Mouse (Mus musculus): Measurements from ENCODE around the gene Dlg2. TPM values are rescaled to one million over a fixed set of nuclear protein-coding genes. Genes with fewer than 3 reads are reported as not detected.

Gene Dlg2
- polyA plus RNA-seq, 1 experiment = 1.7 TPM

- 38% methylated on average over 3 of the region's 3 CpGs for WGBS
- Histone ChIP-seq H3K27me3 (ENCODE audit: control insufficient read depth, insufficient read depth, low read length) (no peaks in the 10 kb centered on the region), H3K27ac (ENCODE audit: insufficient read depth, low read length) (no peak overlapping the region), H3K4me3 (ENCODE audit: extremely low read depth, insufficient read depth, insufficient read length) (no peak overlapping the region), H3K36me3 (ENCODE audit: control insufficient read depth, insufficient read depth, low read length) (no peaks in the 10 kb centered on the region), H3K4me1 (ENCODE audit: control insufficient read depth, insufficient read depth, insufficient read length) (no peaks in the 10 kb centered on the region)
- TF ChIP-seq CTCF (IDR thresholded peaks at IDR 0.05; ENCODE audit: extremely low read depth, insufficient read depth, insufficient read length, insufficient replicate concordance) = no peak
- TF ChIP-seq POLR2A (IDR thresholded peaks at IDR 0.05; ENCODE audit: low read depth, low read length) = no peak
- no peak for DNase-seq (ENCODE audit: low read depth in 1 of 2, low spot score in 2 of 2)
These were observed 1016.8 kb downstream of the Dlg2 start for GRCm38 (mm10) chr7:91493234-91493633.

GRCm38 (mm10) chr7:91495526-91495925 lies 1019.1 kb downstream of the Dlg2 start:
- WGBS = 80% methylated on average over 5 of the region's 5 CpGs
- H3K36me3 ChIP-seq (ENCODE audit: control insufficient read depth, insufficient read depth, low read length) = no peaks in the 10 kb centered on the region
- TF ChIP-seq POLR2A (IDR thresholded peaks at IDR 0.05; ENCODE audit: low read depth, low read length) (no peak), CTCF (IDR thresholded peaks at IDR 0.05; ENCODE audit: extremely low read depth, insufficient read depth, insufficient read length, insufficient replicate concordance) (no peak)

GRCm38 (mm10) chr7:91511119-91511518 lies 1034.6 kb downstream of the Dlg2 start:
- no peak for DNase-seq (ENCODE audit: low read depth in 1 of 2, low spot score in 2 of 2)
- no peaks in the 10 kb centered on the region for H3K4me1 ChIP-seq (ENCODE audit: control insufficient read depth, insufficient read depth, insufficient read length)
- H3K4me3 ChIP-seq (ENCODE audit: extremely low read depth, insufficient read depth, insufficient read length) = no peak overlapping the region
- no peaks in the 10 kb centered on the region for H3K36me3 ChIP-seq (ENCODE audit: control insufficient read depth, insufficient read depth, low read length)
- 88% methylated on average over 1 of the region's 1 CpGs for WGBS
- no peak overlapping the region for H3K27ac ChIP-seq (ENCODE audit: insufficient read depth, low read length)
- TF ChIP-seq CTCF (IDR thresholded peaks at IDR 0.05; ENCODE audit: extremely low read depth, insufficient read depth, insufficient read length, insufficient replicate concordance) = no peak
- no peak for TF ChIP-seq POLR2A (IDR thresholded peaks at IDR 0.05; ENCODE audit: low read depth, low read length)
- no peaks in the 10 kb centered on the region for H3K27me3 ChIP-seq (ENCODE audit: control insufficient read depth, insufficient read depth, low read length)

More at GRCm38 (mm10) chr7:91495526-91495925, 1019.1 kb downstream of the Dlg2 start:
- Histone ChIP-seq H3K27me3 (ENCODE audit: control insufficient read depth, insufficient read depth, low read length) (no peaks in the 10 kb centered on the region), H3K4me3 (ENCODE audit: extremely low read depth, insufficient read depth, insufficient read length) (no peak overlapping the region), H3K27ac (ENCODE audit: insufficient read depth, low read length) (no peak overlapping the region), H3K4me1 (ENCODE audit: control insufficient read depth, insufficient read depth, insufficient read length) (no peaks in the 10 kb centered on the region)
- DNase-seq (ENCODE audit: low read depth in 1 of 2, low spot score in 2 of 2) = no peak

- Histone ChIP-seq H3K36me3 (ENCODE audit: control insufficient read depth, insufficient read depth, low read length) (no peaks in the 10 kb centered on the region), H3K4me3 (ENCODE audit: extremely low read depth, insufficient read depth, insufficient read length) (no peak overlapping the region), H3K27ac (ENCODE audit: insufficient read depth, low read length) (no peak overlapping the region), H3K27me3 (ENCODE audit: control insufficient read depth, insufficient read depth, low read length) (no peaks in the 10 kb centered on the region), H3K4me1 (ENCODE audit: control insufficient read depth, insufficient read depth, insufficient read length) (no peaks in the 10 kb centered on the region)
- no peak for DNase-seq (ENCODE audit: low read depth in 1 of 2, low spot score in 2 of 2)
- no peak for TF ChIP-seq POLR2A (IDR thresholded peaks at IDR 0.05; ENCODE audit: low read depth, low read length)
- TF ChIP-seq CTCF (IDR thresholded peaks at IDR 0.05; ENCODE audit: extremely low read depth, insufficient read depth, insufficient read length, insufficient replicate concordance) = no peak
- WGBS = 82% methylated on average over 3 of the region's 3 CpGs
These were observed 1038.0 kb downstream of the Dlg2 start for GRCm38 (mm10) chr7:91514445-91514844.

GRCm38 (mm10) chr7:91516225-91516624 lies 1039.8 kb downstream of the Dlg2 start:
- 84% methylated on average over 3 of the region's 3 CpGs for WGBS
- H3K4me3 ChIP-seq (ENCODE audit: extremely low read depth, insufficient read depth, insufficient read length) = no peak overlapping the region
- TF ChIP-seq POLR2A (IDR thresholded peaks at IDR 0.05; ENCODE audit: low read depth, low read length) = no peak
- no peak for TF ChIP-seq CTCF (IDR thresholded peaks at IDR 0.05; ENCODE audit: extremely low read depth, insufficient read depth, insufficient read length, insufficient replicate concordance)

GRCm38 (mm10) chr7:91525859-91526258 lies 1049.4 kb downstream of the Dlg2 start:
- Histone ChIP-seq H3K27me3 (ENCODE audit: control insufficient read depth, insufficient read depth, low read length) (no peaks in the 10 kb centered on the region), H3K4me3 (ENCODE audit: extremely low read depth, insufficient read depth, insufficient read length) (no peak overlapping the region), H3K4me1 (ENCODE audit: control insufficient read depth, insufficient read depth, insufficient read length) (no peaks in the 10 kb centered on the region), H3K36me3 (ENCODE audit: control insufficient read depth, insufficient read depth, low read length) (no peaks in the 10 kb centered on the region), H3K27ac (ENCODE audit: insufficient read depth, low read length) (no peak overlapping the region)
- WGBS = 85% methylated on average over 1 of the region's 1 CpGs
- TF ChIP-seq CTCF (IDR thresholded peaks at IDR 0.05; ENCODE audit: extremely low read depth, insufficient read depth, insufficient read length, insufficient replicate concordance) (no peak), POLR2A (IDR thresholded peaks at IDR 0.05; ENCODE audit: low read depth, low read length) (no peak)
- DNase-seq (ENCODE audit: low read depth in 1 of 2, low spot score in 2 of 2) = no peak

More at GRCm38 (mm10) chr7:91516225-91516624, 1039.8 kb downstream of the Dlg2 start:
- no peaks in the 10 kb centered on the region for H3K4me1 ChIP-seq (ENCODE audit: control insufficient read depth, insufficient read depth, insufficient read length)
- no peak overlapping the region for H3K27ac ChIP-seq (ENCODE audit: insufficient read depth, low read length)
- no peaks in the 10 kb centered on the region for H3K27me3 ChIP-seq (ENCODE audit: control insufficient read depth, insufficient read depth, low read length)
- H3K36me3 ChIP-seq (ENCODE audit: control insufficient read depth, insufficient read depth, low read length) = no peaks in the 10 kb centered on the region
- DNase-seq (ENCODE audit: low read depth in 1 of 2, low spot score in 2 of 2) = no peak

- TF ChIP-seq POLR2A (IDR thresholded peaks at IDR 0.05; ENCODE audit: low read depth, low read length) (no peak), CTCF (IDR thresholded peaks at IDR 0.05; ENCODE audit: extremely low read depth, insufficient read depth, insufficient read length, insufficient replicate concordance) (no peak)
- Histone ChIP-seq H3K4me1 (ENCODE audit: control insufficient read depth, insufficient read depth, insufficient read length) (no peaks in the 10 kb centered on the region), H3K36me3 (ENCODE audit: control insufficient read depth, insufficient read depth, low read length) (no peaks in the 10 kb centered on the region), H3K27ac (ENCODE audit: insufficient read depth, low read length) (no peak overlapping the region), H3K4me3 (ENCODE audit: extremely low read depth, insufficient read depth, insufficient read length) (no peak overlapping the region), H3K27me3 (ENCODE audit: control insufficient read depth, insufficient read depth, low read length) (no peaks in the 10 kb centered on the region; the same call in 1 of the 2 replicates)
- WGBS = 6% methylated on average over 29 of the region's 29 CpGs
- DNase-seq (ENCODE audit: low read depth in 1 of 2, low spot score in 2 of 2) = no peak
These were observed 1066.3 kb downstream of the Dlg2 start for GRCm38 (mm10) chr7:91542597-91543285.
